Mouse (Mus musculus): ENCODE data around the gene Tbca.

Tbca gene

DNA sequence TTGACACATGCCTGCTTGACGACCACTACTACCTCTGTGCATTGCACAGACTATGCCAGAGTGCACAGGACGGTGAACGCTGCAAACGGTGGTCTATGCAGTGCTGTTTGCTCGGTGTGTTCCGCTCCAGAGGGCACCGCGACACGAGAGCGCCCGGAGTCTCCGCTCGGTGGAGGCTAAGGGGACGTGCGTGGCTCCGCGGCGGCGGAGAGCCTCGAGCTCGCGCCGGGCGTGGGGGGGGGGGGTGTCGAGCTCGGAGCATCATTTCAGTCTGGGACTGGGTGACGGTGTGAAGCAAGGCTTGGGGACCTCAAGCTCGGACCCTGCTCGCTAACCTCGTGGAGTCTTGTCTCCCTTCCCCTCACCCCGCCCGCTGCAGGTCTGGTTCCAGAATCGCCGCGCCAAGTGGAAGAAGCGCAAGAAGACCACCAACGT lies 94.0 kb downstream of the Tbca start:
- DNase-seq, result no peak

DNA sequence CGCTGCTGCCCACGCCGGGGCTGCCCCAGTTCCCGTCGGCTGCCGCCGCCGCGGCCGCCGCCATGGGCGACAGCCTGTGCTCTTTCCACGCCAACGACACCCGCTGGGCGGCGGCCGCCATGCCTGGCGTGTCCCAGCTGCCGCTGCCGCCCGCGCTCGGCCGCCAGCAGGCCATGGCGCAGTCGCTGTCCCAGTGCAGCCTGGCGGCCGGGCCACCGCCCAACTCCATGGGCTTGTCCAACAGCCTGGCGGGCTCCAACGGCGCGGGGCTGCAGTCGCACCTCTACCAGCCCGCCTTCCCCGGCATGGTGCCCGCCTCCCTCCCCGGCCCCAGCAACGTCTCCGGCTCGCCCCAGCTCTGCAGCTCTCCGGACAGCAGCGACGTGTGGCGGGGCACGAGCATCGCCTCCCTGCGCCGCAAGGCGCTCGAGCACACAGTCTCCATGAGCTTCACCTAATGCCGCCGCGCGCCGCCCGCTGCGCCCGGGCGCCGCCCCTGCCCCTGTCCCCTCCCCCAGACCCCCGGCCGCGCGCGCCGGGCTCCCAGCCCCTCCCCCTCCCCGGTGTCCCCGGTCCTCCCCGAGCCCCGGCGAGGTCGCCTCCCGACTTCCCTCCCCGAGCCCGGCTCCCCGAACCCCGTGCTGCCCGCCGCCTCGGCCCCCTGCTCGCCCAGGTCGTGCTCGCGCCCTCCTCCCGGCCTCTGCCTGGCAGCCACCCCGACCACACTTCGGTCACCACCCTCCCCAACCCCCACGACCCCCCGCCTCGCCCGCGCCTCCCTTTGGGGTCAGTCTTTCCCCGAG lies 94.7 kb downstream of the Tbca start:
- no peak for DNase-seq

DNA sequence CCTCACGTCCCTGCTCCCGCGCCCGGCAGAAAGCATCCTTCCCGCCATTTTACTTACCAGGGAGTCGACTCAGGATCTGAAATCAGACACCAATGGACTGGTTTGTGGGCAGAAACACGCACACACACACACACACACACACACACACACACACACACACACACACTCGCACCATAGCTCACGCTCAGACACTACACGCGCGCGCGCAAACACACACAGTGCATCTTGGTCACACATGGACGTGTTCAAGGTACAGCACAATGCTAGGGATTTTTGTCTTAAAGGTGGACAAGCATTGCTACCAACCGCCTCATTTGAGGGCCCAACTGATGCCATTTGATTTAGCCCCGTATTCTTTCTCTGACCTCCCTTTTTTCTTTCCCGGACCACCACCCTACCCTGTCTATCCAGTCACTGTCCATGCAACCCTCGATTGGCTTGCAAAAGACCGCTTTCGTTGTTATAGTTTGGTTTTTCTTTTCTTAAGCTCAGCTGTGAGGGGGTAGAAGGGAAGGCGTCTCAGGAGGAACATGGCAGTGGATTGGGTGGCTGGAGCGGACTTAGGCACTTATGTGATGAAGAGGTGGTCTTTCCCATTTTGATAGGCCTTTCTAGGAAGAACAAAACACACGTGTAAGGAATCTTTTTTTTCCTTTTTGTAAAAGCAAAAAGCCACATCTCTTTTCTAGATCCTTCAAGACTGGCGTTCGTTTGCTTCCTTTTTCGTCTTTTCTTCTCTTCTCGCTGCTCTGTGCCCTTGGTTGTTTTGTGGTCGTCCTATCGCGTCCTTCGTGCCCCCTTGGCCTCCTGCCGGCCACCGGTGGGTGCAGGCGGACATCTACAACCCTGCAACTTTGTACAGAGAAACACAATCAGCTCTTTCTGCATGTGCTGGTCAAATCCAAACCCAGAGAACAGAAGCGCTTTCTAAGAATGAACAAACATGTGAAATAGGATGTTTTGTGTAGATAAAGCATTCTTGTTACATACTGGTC lies 95.6 kb downstream of the Tbca start:
- no peak for DNase-seq

DNA sequence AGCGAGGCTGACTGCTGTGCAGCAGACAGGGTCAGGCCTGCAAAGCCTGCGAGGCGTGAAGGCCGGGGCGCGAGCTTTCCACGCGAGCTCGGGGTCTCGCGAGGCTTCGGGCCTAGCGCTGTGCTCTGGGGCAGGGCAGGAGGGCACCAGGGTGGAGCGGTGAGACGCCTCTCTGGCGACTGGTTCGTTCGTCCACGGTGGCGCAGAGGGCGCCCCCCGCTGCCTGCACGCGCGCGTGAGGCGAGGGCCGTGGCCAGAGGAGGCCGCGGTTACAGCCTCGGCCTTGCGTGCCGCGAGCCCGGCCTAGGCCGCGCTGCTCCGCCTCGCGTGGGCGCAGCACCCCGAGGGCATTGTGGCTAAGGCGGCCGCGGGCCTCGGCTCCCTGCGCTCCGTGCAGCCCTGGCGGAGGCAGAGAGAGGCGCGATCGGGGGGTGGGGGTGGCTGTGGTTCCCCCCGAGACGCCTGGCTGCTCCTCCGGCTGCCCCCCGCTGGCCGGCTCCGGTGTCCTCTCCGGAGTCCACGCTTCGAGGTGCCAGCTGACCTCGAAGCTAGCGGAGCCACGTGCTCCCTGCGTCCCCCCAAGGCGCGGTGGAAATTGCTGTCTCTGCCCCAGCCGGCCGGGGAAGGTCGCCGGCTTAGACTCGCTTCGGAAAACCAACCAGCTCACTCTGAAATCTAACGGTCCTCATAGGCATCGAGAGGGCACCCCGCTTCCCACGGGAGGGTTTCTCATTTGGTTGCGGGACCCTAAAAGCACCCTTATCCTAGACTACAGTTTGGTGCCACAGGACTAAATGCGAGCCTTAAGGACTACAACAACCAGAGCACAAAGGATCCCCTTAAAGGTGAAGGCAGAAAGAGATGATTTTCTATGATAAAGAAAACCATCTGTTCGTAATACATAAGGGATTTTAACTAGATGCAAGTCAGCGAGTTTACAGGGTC lies 96.9 kb downstream of the Tbca start:
- no peak for DNase-seq

Data from kidney, adult 18-20 months (tissue).